Mouse (Mus musculus) kidney, postnatal 14 days (tissue): ENCODE measurements around the gene Agap3.

ENCODE experiments used
- DNase-seq: peaks from one replicate; pipeline ENCODE4 v3.0.0; 2022; ENCODE audit warnings: mixed read lengths

Gene Agap3

GRCm38 (mm10) chr5:24525360-24526189 lies 73.6 kb downstream of the Agap3 start:
- DNase-seq, result no peak

- no peak for DNase-seq
Observed at GRCm38 (mm10) chr5:24526190-24526888, 74.4 kb downstream of the Agap3 start.

- DNase-seq, result peak; percentile 26
Observed at GRCm38 (mm10) chr5:24526889-24527230, 74.9 kb downstream of the Agap3 start, which contains the start of gene Gbx1. Gbx1 (minus strand) TSS chr5:24527202.

GRCm38 (mm10) chr5:24527780-24528179 lies 75.8 kb downstream of the Agap3 start:
- DNase-seq, result no peak

GRCm38 (mm10) chr5:24530042-24530689 lies 78.2 kb downstream of the Agap3 start:
- peak; percentile 92 for DNase-seq

GRCm38 (mm10) chr5:24533391-24533790 lies 81.4 kb downstream of the Agap3 start:
- DNase-seq, result no peak

GRCm38 (mm10) chr5:24534292-24534691 lies 82.3 kb downstream of the Agap3 start:
- no peak for DNase-seq

- no peak for DNase-seq
Observed at GRCm38 (mm10) chr5:24535731-24536130, 83.8 kb downstream of the Agap3 start.

GRCm38 (mm10) chr5:24536511-24536910 lies 84.5 kb downstream of the Agap3 start:
- no peak for DNase-seq

- DNase-seq, result no peak
Observed at GRCm38 (mm10) chr5:24537618-24538017, 85.6 kb downstream of the Agap3 start.

GRCm38 (mm10) chr5:24539571-24540296 lies 87.8 kb downstream of the Agap3 start:
- no peak for DNase-seq

- DNase-seq, result peak; percentile 73
Observed at GRCm38 (mm10) chr5:24540387-24541143, 88.6 kb downstream of the Agap3 start, which contains the start of gene Asb10. Asb10 (minus strand) TSS chr5:24540978.

- DNase-seq, result no peak
Observed at GRCm38 (mm10) chr5:24541144-24541569, 89.2 kb downstream of the Agap3 start.

- DNase-seq, result no peak
Observed at GRCm38 (mm10) chr5:24542643-24543042, 90.7 kb downstream of the Agap3 start.

GRCm38 (mm10) chr5:24550598-24551316 lies 98.8 kb downstream of the Agap3 start:
- DNase-seq, result peak; percentile 67

- no peak for DNase-seq
Observed at GRCm38 (mm10) chr5:24551317-24551688, 99.3 kb downstream of the Agap3 start.
